Mouse (Mus musculus) forelimb bud, embryonic 11.5 days (tissue): ENCODE results near the gene Slamf7.

Experiments
- DNase-seq: peaks from one replicate; pipeline ENCODE4 v3.0.0-alpha.2; 2012; ENCODE audit warnings: low read depth, low spot score

The Slamf7 gene

DNA sequence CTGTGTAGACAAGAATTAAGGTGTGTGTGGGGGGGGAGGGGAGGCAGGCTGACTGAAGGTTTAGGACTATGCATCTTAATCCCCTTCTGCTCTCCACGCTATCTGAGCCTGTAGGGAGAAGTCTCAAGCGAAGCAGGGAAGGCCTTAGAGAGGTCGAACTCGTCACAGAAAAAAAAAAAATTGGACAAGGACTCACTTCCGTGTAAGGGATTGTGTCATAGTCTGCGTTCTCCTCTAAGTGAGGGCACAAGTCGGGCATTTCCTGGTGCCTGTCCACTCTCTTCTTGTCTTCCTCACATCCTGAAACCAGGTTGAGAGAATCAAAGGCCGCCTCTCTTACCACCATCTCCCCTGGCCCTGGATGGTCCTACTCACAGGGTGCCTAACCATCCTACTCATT, 15.7 kb downstream of the Slamf7 start:
- no peak for DNase-seq

- DNase-seq, result no peak
These were observed 17.1 kb downstream of the Slamf7 start for GRCm38 (mm10) chr1:171635696-171636095.

- DNase-seq, result no peak
These were observed 21.4 kb downstream of the Slamf7 start for GRCm38 (mm10) chr1:171631447-171631846.

- DNase-seq, result no peak
These were observed 21.9 kb downstream of the Slamf7 start for GRCm38 (mm10) chr1:171630912-171631311.

DNA sequence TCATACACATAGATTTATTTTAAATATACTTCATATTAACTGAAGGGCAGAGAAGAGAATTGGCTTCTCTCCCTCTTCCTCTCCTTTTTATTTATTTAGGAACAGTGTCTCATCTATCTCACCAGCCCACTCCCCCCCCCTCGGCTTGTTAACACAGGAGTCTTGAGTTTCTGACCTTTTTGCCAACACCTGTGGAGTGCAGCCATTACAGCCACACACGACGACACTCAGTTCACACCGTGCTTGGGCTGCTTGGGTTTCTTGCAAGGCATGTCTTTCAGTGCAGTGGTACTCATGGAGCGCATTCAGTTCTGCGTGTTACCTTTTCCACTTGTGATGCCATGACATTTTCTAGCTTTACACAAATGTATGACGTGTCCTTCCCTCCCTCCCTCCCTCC, 22.8 kb downstream of the Slamf7 start:
- DNase-seq, result no peak

DNA sequence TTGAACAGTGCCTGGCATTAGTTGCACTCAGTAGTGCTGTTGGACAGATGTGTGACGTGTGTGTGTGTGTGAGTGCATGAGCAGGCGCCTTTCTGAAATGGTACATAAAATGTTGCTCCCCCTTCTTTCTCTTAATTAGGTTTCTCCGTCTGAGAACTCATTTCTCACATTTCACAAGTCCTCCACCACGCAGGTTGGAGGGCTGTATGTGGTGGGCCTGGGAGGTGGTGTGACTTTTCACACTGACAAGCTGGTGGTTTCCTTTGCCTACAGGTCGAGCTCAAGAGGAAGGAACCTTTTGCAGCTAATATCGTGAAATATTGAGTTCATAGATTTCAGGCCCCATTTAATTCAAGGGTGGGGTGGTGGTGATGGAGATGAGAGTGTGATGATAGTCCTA, 23.7 kb downstream of the Slamf7 start:
- no peak for DNase-seq

- DNase-seq, result no peak
These were observed 25.0 kb downstream of the Slamf7 start for GRCm38 (mm10) chr1:171627801-171628200.

GRCm38 (mm10) chr1:171620091-171620490, 32.7 kb downstream of the Slamf7 start:
- DNase-seq, result no peak

- DNase-seq, result no peak
These were observed 33.2 kb downstream of the Slamf7 start for GRCm38 (mm10) chr1:171619645-171620044.

GRCm38 (mm10) chr1:171619001-171619400, 33.8 kb downstream of the Slamf7 start:
- no peak for DNase-seq

- DNase-seq, result no peak
These were observed 35.8 kb downstream of the Slamf7 start for GRCm38 (mm10) chr1:171616881-171617515.

DNA sequence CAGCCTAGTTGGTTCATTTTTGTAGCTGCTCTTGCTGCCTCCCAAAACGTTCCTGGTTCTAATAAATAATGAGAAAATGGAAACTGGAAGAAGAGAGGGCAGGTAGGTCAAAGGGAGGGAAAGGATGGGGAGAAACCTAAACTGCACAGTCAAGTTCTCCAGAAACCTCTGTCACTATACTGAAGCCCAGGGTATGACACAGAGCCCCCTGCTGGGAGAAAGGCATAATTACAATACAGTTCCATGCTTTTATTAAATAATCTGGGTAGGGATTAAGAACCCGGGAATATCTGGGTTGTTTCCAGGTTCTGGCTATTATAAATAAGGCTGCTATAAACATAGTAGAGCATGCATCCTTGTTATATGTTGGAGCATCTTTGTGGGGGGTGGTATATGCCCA, 38.9 kb downstream of the Slamf7 start:
- no peak for DNase-seq

- DNase-seq, result no peak
These were observed 42.1 kb downstream of the Slamf7 start for GRCm38 (mm10) chr1:171610781-171611180.

- DNase-seq, result no peak
These were observed 42.8 kb downstream of the Slamf7 start for GRCm38 (mm10) chr1:171610026-171610425.

GRCm38 (mm10) chr1:171607176-171607575, 45.7 kb downstream of the Slamf7 start, which contains the start of gene Ly9:
Gene Ly9 (minus strand): TSS chr1:171607410.
- DNase-seq, result no peak

DNA sequence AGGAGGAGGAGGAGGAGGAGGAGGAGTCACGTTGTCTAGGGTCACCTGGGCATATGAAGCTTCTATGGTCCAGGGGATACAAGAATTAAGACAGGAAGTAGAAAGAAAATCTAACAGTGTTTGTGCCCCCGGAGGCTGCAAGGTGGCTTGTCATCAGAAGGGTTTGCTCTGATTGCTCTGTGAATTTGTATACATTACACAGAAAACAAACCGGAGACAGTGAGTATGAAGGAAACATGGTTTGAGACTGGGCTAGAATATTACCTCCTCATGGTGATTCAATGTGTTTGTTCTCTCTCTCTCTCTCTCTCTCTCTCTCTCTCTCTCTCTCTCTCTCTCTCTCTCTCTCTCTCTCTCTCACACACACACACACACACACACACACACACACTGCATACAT, 46.2 kb downstream of the Slamf7 start:
- no peak for DNase-seq

GRCm38 (mm10) chr1:171604686-171605085, 48.1 kb downstream of the Slamf7 start:
- DNase-seq, result no peak

- DNase-seq, result no peak
These were observed 68.3 kb downstream of the Slamf7 start for GRCm38 (mm10) chr1:171584584-171584983.
